Mouse (Mus musculus): ENCODE measurements around the gene Pdia3.
"Not testable (repeated sequence)": the region's sequence is repeated elsewhere in the genome, so short reads cannot be mapped to it uniquely, and the experiment has no call there.

The Pdia3 gene

DNA sequence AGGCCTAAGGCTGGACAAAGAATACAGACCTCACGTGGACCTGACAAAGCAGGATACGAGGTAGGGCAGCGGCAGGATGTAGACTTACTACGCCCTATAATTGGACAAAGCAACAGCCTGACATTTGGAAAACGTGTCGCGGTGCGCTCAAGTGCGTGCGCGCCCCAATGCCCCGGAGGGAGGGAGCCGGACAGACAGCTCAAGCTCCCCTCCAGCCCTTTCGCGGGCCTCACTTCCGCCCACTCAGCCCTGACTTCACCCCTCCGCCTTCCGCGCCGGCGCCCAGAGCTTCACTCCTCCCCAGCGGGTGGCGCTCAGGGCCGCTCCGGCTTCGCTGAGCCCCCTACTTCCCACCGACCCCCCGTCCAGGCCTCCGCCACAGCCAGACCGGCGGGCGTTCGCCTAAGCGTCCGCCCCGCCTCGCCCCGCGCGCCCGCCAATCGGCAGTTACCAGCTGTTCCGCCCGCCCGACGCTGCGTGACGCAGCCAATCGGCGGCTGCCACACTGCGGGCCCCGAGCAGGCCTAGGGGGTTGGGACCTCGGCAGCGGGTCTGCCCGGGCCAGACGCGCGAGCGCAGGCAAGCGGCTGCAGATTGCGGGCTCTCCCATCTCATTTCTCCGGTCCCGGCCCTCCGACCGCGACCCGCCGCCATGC lies at the start of gene Pdia3, which contains the start of gene Catsper2:
Gene Pdia3 (plus strand): TSS at position 389 of the 656 bp plus-strand sequence.
Gene Catsper2 (minus strand): TSS at position 406 of the 656 bp plus-strand sequence.
- DNase-seq (ENCODE audit: low spot score) = peak; percentile 88

DNA sequence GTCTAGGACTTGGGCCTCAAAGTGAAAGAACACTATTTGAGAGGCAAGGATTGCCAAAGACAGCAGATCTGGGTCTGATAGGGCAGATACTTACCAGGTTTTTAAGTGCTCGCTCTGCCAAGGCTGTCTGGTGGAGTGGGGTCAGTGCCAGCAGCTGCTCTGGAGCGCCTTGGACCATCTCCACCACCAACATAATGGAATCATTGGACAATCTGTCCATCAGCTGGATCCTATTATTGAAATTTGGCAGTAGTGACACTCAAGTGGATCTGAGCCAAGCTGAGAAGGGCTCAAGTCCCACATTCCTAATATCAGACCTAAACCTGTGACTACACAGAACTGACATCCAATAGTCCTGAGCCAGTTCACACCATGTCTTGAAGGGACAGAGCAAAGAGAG lies 44.7 kb upstream of the Pdia3 start:
- no peak for DNase-seq (ENCODE audit: low spot score)

DNA sequence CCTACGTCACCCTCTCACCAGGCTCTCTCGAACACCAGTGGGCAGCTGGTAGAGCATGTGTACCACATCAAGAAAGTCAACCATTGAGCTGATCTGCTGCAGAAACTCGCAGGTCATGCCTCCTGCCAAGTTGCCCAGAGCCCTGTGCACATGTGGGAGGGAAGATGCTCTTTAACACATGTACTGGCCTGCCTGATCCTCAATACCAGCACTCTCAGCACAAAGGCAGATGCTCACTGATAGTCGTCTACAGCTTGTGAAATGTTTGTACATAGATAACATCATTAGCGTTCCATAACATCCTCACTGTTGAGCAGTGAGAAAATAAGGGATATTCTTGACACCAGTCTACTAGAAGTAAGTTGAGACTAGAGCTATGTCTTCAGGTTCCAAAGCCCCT lies 42.7 kb upstream of the Pdia3 start:
- no peak for DNase-seq (ENCODE audit: low spot score)

DNA sequence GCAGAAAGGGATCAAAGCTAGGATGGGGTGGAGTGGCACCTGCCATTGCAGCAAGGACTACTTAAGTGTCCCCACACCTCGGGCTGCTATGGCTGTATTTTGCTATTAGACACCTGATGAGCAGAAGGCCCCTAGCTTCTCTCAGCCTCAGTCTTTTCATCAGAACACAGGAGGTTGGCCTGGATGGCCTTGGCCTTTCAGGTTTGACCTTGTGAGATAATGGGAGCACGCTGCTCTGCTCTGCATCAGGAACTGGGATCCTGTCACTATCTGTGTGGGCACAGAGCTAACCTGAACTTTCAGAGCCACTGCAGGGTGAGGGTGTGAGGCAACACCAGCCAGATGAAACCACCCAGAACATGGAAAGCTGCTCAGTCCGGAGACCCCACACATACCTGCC lies 41.3 kb upstream of the Pdia3 start:
- DNase-seq (ENCODE audit: low spot score) = no peak

DNA sequence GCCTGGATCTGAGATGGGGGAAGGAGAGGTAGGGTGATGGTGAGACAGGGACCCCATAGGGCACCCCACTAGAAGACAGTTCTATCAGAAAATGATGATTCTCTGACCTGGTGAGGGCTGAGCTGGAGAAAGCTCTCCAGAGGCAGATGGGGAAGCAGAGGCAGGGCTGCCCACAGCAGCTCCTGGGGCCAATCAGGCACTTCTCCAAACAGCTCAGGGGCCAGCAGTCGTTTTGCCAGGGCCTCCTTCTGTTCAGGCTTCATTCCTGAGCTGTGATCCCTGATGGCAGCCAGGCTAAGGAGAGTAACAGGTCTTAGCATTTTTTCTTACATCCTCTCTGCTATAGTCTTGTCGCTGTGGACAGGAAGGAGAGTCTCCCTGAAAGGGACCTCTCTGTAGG lies 38.8 kb upstream of the Pdia3 start:
- DNase-seq (ENCODE audit: low spot score) = no peak

DNA sequence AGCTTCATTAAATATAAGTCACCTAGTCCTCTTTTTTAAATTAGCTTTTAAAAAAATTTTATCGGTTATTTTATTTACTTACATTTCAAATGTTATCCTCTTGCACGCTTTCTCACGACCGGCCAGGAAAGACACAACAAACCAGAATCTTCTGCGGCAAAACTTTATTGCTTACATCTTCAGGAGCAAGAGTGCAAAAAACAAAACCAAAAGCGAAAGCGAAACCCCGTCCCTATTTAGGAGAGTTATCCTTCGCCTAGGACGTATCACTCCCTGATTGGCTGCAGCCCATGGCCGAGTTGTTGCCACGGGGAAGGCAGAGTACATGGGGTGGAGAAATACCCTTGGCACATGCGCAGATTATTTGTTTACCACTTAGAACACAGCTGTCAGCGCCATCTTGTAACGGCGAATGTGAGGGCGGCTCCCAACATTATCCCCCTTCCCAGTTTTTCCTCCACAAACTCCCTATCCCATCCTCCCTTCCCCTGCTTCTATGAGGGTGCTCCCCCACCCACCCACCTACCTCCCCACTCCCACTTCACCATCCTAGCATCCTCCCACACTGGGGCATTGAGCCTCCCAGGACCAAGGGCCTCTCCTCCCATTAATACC lies 26.5 kb upstream of the Pdia3 start, which contains the start of gene Strc:
Gene Strc (minus strand): TSS at position 208 of the 615 bp plus-strand sequence.
- DNase-seq (ENCODE audit: low spot score) = not testable (repeated sequence)

DNA sequence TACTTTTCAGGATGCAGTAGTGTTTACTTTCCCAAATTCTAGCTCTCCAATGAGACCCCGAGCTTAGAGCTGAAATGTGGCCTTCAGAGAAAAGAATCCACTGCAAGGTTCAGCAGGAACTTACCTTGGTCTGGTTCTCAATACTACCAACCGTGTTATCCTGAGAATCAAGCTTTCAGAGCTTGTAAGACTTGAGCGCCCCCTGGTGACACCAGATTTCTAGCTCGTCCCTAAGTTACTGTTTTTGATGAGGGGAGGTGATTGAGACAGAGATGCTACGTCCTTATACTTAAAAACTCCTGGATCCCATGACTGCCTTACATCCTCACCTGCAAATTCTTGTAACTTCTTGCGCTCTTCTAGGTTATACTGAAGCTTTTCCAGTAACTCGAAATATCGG lies 17.0 kb upstream of the Pdia3 start:
- peak; percentile 55 for DNase-seq (ENCODE audit: low spot score)

DNA sequence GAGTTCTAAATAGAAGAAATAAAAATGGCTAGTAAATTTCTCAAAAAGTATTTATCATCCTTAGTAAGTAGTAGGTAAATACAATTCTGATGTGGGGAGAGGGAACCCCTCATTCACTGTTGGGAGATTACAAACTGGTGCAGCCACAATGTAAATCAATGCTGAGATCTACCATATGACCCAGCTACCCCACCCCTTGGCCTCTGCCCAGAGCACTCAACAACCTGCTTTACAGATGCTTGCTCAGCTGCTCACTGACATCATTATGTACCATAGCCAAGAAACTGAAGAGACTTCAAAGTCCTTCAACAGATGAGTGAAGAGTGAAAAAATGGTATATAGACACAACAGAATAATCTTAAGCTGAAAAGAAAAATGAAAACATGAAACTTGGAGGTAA lies 10.3 kb upstream of the Pdia3 start:
- no peak for DNase-seq (ENCODE audit: low spot score)

DNA sequence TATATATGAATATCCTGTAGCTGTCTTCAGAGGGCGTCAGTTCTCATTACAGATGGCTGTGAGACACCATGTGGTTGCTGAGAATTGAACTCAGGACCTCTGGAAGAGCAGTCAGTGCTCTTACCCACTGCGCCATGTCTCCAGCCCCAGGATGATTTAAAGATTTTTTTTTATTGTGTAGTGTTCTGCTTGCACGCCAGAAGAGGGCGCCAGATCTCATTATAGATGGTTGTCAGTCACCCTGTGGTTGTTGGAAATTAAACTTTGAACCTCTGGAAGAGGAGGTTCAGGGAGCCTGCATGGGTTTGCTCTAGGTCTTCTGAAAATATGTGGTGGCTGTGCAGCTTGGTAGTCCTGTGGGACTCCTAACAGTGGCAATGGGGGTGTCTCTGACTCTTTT lies 5.4 kb upstream of the Pdia3 start:
- no peak for DNase-seq (ENCODE audit: low spot score)

DNA sequence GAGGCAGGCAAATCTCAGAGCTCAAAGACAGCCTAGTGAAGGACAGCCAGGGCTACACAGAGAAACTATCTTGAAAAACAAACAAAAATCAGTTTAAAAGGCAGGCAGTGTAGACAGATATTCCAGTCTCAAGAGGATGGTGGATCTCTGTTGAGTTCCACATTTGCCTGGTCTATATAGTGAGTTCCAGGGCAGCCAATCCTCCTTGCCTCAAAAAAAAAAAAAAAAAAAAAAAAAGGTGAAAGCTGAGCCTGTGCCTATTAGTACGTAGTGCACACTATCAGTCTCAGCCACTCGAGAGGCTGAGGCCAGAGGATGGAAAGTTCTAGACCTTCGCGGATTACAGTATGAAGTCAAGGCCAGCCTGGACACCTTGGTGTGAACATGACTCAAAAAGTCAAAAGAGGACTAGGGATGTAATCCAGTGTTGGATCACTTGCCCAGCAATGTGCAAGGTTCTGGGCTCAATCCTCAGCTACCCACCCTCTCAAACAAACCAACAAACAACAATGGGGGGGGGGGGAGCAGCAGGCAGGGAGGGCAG lies 660 bp upstream of the Pdia3 start:
- DNase-seq (ENCODE audit: low spot score) = no peak

DNA sequence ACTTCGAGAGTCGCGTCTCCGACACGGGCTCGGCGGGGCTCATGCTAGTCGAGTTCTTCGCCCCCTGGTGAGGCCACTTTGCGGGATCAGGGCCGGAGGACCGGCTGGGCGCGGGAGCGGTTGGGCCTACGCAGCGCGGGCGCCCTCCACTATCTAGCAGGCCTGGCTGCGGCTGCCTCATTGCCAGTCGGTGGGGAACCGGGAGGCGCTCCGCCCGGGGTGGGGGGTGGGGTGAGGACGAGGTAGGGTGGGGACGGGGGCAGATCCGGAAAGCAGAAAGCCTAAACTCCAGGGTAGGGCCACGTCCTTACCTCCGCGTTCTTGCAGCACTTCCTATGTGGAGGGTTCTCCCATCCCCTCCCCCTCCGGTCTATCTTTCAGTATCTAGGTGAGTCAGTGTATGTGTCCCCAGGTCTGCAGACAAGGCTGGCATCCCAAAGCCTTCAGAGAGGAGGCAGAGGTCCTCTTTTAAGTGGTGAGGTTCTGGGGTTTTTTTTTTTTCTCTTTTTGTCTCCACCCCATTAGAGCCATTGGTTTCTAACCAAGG lies 637 bp downstream of the Pdia3 start:
- no peak for DNase-seq (ENCODE audit: low spot score)

DNA sequence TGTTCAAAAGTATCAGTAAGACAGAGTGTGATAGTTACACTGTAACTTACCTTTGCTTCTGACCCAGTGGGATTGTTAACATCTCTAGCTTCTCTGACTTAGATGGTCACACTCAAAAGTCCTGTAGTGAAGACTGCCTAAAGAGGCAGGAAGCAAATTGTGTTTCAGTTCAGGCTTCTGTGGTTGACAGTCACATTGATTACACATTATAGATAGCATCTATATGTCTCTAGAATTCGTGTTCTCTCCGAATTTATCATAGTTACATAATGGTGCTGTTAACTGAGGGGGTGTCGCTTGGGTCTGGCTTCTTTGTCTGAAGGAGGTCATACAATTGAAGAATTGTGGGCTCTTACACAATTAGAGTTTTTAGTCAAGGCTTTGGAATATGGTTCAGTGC lies 1.5 kb downstream of the Pdia3 start:
- DNase-seq (ENCODE audit: low spot score) = no peak

DNA sequence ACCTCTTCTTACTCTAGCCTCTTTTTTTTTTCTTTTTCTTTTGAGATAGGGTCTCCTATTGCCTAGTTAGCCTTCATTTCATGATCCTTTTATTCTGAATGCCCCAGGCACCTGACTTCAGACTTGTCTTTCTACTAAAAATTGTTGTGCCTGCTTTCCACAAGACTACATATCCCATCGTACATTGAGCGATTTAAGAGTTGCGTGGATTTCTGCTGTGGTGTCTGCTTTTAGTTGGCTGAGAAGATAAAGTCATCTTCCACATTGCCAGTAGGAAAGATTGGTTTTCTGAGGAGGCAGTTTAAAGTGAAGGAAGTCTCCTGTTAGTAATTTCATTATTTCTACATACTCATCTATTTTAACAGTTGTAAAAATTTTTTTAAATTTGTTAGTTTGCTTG lies 2.0 kb downstream of the Pdia3 start:
- no peak for DNase-seq (ENCODE audit: low spot score)

DNA sequence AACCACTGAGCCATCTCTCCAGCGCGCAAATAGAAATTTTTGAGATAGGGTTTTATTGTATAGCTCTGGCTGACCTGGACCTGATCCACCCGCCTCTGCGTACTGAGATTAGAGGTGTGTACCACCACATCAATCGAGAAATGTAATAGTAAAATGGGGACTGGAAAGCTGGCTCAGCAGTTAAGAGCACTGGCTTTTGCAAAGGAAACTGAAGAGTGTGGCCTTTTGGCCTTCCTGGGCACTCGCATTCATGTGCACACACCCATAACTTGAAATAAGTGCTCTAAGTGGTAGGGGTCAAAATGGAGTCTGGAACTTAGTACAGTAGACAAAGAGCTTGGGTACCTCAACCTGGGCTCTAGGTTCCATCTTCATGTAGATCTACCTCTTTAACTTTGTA lies 2.8 kb downstream of the Pdia3 start:
- DNase-seq (ENCODE audit: low spot score) = no peak

DNA sequence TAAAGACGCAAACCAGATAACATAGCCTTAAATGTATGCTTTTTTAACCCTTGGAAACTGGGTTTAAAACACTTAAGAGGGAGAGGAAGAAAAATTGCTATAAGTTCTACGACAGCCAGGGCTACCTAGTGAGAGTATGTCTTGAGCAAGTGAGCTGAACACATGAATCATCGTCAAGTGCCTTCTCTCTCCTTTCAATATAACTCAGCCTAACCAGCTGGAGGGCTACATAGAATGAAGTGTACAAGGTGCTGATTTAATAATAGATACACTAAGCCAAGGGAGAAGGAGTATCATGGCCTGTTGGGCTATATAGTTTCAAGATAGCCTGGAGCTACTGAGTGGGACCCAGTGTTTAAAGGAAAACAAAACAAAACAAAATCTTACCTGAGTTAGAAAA lies 4.9 kb downstream of the Pdia3 start:
- no peak for DNase-seq (ENCODE audit: low spot score)

DNA sequence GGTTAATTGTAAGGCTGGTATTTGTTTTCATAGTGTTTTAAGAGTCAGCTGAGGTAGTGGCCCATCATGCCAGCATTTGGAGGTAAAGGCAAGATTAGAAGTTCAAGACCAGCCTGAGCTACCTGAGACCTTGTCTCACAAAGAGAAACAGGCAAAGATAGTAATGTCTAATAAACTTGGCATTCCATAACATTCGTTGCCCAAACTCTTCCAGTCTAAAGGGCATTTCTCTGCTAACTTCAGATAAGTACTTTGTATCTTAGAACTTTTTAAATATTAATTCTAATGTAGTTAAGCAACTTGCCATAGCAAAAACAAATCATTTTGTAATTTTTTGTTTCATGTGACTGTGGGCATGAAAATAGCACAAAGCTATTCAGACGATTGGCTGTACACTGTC lies 9.6 kb downstream of the Pdia3 start:
- no peak for DNase-seq (ENCODE audit: low spot score)

DNA sequence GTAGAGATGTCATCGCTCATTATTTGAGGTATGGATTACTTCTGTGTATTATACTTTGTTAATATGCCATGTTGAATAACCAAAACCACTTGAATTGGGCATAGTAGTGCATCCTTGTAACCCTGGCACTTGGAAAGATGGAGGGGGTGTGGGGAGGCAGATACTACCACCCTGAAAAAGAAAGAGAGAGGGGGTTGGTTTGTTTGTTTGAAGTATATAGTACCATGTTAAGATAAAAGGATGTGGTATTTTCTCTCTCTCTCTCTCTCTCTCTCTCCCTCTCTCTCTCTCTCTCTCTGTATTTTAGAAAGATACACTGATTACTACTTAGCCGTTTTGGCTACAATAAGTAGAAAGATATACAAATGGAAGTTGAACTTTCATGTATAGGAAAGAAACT lies 12.3 kb downstream of the Pdia3 start:
- no peak for DNase-seq (ENCODE audit: low spot score)

DNA sequence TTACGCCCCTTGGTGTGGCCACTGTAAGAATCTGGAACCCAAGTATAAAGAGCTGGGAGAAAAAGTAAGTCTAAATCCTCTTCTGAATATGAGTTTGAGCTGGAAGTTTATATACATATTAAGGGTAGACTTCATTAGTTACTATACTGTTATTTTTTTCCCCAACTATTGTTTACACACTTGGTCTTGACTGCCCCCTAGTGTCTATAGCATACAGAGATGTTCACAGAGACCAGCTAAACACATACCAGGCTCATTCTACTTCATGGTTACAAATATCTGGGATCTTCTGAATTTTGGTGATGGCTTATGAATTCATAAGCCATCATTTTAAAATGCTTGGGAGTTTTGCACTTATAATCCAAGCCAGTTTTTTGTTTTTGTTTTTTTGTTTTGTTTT lies 21.3 kb downstream of the Pdia3 start:
- DNase-seq (ENCODE audit: low spot score) = no peak

DNA sequence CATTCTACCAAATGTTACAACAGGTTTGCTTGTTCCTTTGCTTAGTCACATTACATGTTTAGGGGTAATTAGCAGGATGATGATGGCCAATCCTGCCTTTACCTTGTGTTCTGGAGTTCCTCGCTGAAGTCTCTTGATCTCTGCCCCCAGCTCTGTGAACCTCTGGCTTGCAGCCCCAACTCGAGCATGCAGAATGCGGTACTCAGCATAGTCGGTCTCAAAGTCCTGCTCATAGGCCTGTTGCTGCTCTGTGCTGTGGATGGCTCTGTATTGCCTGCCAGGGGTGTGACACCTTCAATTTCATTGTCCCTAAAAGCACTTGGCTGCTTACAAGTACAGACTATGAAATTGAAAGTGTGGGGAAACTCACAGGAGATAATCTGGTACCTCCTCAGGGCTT lies 26.2 kb downstream of the Pdia3 start:
- no peak for DNase-seq (ENCODE audit: low spot score)

DNA sequence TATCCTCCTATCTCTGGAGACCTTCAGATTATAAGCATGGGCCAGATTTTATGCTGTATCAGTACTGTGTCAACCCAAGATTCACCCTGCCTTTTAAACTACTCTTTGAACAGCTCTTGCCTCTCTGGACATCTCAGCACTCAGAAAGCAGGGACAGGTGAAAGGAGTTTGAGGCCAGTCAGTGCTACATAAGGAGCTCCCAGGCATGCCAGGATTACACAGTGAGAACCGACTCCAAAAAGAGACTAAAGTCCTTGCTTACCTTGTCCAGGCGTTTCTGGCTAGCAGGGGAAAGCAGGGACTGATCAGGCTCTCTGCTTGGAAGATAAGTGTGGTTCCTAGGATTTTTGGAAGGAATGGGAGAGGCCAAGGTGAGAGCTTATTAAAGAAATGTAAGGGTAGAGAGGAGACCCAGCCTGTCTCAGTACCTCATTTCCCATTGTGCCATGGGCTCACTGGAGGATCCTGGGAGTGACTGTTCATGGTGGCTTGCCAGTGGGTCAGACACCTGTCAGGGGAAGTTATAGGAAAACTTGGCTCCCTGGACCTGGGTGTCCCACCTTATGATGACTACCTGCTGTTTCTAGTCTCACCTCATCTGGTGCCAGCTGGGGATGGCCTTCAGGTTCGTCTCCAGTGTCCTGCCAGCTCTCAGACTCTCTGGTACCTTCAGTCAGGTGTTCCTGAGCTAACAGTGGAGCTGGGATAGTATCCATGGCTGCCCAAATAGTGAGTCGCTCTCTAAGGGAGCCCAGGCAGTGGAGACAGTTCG lies 27.4 kb downstream of the Pdia3 start:
- no peak for DNase-seq (ENCODE audit: low spot score)

DNA sequence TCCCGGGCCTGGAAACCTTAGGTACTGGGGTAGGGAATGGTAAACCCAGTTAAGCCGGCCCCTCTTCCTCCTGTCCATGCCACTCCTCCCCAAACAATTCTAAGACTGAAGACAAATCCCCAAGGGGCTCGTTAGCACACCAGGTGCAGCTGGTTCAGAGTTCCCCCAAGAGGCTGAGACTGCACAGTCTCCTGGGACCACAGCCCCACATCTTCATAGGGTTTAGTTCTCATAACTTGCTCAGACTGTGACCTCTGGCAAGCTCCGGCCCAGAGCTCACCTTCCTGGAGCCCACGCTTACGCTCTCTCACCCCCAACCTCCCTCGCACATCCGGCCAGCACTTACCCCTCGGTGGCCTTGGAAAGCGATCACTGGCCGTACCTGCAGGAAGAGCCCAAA lies 28.2 kb downstream of the Pdia3 start:
- no peak for DNase-seq (ENCODE audit: low spot score)

DNA sequence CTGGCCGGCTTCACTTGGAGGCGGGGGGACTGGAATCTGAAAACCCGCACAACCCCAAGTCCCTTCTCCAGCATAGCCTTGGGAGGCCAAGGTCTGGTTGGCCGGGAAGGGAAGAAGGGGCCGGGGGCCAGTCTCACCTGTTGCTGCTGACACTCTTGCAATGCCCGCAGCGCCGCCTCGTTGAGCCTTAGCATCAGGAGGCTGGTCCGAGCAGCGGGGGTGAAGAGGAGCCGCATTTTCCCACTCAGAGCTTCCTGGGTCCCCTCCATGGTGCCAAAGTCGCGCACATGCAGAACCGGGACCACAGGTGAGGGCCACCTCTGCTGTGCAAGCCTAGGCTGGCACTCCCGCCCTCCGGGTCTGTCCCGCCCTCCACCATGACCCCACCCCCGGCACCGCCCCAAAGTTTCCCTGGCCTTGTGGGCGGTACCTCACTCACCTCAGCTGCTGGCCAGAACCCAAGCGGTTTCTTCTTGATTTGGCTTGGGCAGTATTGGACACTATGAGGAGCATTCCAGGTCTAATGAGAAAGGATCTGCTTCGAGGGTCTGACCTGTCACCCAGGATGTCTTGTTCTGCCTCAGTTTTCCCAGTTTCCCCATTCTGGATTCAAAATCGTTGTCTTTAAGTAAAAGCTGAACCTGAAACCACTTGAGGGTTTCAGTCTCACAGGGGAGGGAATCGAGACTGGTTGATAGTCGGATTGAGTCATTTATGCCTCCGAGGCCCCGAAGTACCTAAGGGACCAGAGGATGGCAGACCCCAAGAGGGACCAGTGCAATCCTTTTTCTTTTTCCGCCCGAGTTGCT lies 28.9 kb downstream of the Pdia3 start:
- DNase-seq (ENCODE audit: low spot score) = no peak
